Mouse (Mus musculus) embryonic fibroblast, embryonic 13.5 days (primary cell): ENCODE data around the gene Skp1a.

Experiments used
- CTCF ChIP-seq: IDR thresholded peaks from 2 replicates; pipeline ENCODE4 v1.5.1; 2011; ENCODE audit warnings: mild to moderate bottlenecking, control low read depth, low read length, moderate library complexity, borderline replicate concordance; ENCODE audit not compliant: insufficient read depth
- POLR2A ChIP-seq: IDR thresholded peaks from 2 replicates; pipeline ENCODE4 v1.6.1; 2011; ENCODE audit warnings: low read depth, mild to moderate bottlenecking, control low read depth, low read length, moderate library complexity

GRCm38 (mm10) chr11:52271765-52272495 lies 40.1 kb downstream of the Skp1a start:
- TF ChIP-seq CTCF (no peak), POLR2A (no peak)
